Mouse (Mus musculus) natural killer cell, adult 2 months (primary cell): ENCODE results near the gene Gm21858.
"Not testable (repeated sequence)": the region's sequence is repeated elsewhere in the genome, so short reads cannot be mapped to it uniquely, and the experiment has no call there.

ENCODE experiments used
- DNase-seq, 2 experiments: peaks; one replicate each; pipeline ENCODE4 v3.0.0; 2022; ENCODE audit warnings: low spot score in 2 of 2

The Gm21858 gene

GRCm38 (mm10) chrY:55731456-55731855 lies at the start of gene Gm21858:
TSS of gene Gm21858 (plus strand) at chrY:55731756.
- DNase-seq = not testable (repeated sequence)
